Mouse (Mus musculus): ENCODE measurements around the gene Wipf2. TPM values are rescaled to one million over a fixed set of nuclear protein-coding genes. Genes with fewer than 3 reads are reported as not detected.

Gene Wipf2
- polyA plus RNA-seq, 1 experiment from 2014 or later, result 11.2 TPM

DNA sequence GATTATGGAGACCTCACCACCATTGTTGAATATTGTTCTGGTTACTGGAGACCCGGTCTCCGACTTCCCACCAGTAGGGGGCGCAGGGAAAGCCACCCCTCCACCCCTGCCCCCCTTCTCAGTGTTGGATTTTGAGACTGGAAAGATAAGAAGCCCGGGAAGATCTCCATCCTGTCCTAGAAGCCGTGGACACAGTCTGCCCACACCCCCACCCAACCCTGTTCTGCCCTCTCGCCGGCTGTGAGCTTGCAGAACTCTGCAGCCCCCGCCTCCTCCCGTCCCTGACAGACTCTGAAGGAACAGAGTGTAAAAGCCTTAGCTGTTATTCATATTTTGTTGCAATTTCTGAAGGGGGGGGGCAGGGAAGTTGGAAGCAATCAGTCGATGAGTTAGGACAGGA is 90.9 kb downstream of the Wipf2 start:
- no peak for TF ChIP-seq CTCF (IDR thresholded peaks at IDR 0.05)
- ATAC-seq, result no peak
- DNase-seq (ENCODE audit: low read depth, low spot score), result no peak
- CTCF ChIA-PET, result interaction anchor here (1.0 to 2.2 kb wide), 3 partner anchors 10 to 21 kb away, joined by 3 to 6 read pairs (median 6); no protein-coding TSS in a partner anchor
- in situ Hi-C loops (cut with MboI; ENCODE audit: low pct_unique_long_range_greater_than_20kb), result no loop called here
- H3K27me3 ChIP-seq, result no peaks in the 10 kb centered on the region
- POLR2A ChIA-PET, result interaction anchor here (0.9 to 1.5 kb wide), 2 partner anchors 13 to 21 kb away, joined by 4 read pairs; no protein-coding TSS in a partner anchor

Other genes starting within 250 kb of the Wipf2 start
- 16.4 TPM for gene Gm12355, start 238.0 kb upstream of the Wipf2 start, polyA plus RNA-seq (2021)
- gene Gsdma3, start 237.3 kb upstream of the Wipf2 start, polyA plus RNA-seq (2021), result not detected
- not detected for gene Gsdma2, start 216.9 kb upstream of the Wipf2 start, polyA plus RNA-seq (2021)
- 0.06 TPM for gene Gsdma, start 199.3 kb upstream of the Wipf2 start, polyA plus RNA-seq (2021)
- gene Psmd3, start 181.1 kb upstream of the Wipf2 start, polyA plus RNA-seq (2021), result 161 TPM
- gene Csf3, start 162.4 kb upstream of the Wipf2 start, polyA plus RNA-seq (2021), result 0.62 TPM
- 47.2 TPM for gene Med24, start 134.2 kb upstream of the Wipf2 start, polyA plus RNA-seq (2021)
- 44.7 TPM for gene Thra, start 123.0 kb upstream of the Wipf2 start, polyA plus RNA-seq (2021)
- gene Nr1d1, start 88.3 kb upstream of the Wipf2 start, polyA plus RNA-seq (2021), result 37.2 TPM
- gene Msl1, start 68.1 kb upstream of the Wipf2 start, polyA plus RNA-seq (2021), result 69.9 TPM
- 39.4 TPM for gene Casc3, start 58.7 kb upstream of the Wipf2 start, polyA plus RNA-seq (2021)
- gene Rapgefl1, start 26.9 kb upstream of the Wipf2 start, polyA plus RNA-seq (2021), result 2.8 TPM
- 9.0 TPM for gene Cdc6, start 44.2 kb downstream of the Wipf2 start, polyA plus RNA-seq (2021)
- gene Rara, start 64.2 kb downstream of the Wipf2 start, polyA plus RNA-seq (2021), result 31.2 TPM
- gene Gjd3, start 119.4 kb downstream of the Wipf2 start, polyA plus RNA-seq (2021), result 0.19 TPM
- 139 TPM for gene Top2a, start 160.6 kb downstream of the Wipf2 start, polyA plus RNA-seq (2021)
- 3.0 TPM for gene Igfbp4, start 177.6 kb downstream of the Wipf2 start, polyA plus RNA-seq (2021)
- not detected for gene Tns4, start 225.7 kb downstream of the Wipf2 start, polyA plus RNA-seq (2021)

Data from Patski (cell line).